Mouse (Mus musculus) megakaryocyte, embryonic 14.5 days (primary cell): Measurements from ENCODE around the gene Spg11. TPM values are rescaled to one million over a fixed set of nuclear protein-coding genes. Genes with fewer than 3 reads are reported as not detected.

ENCODE experiments used
- H3K27me3 ChIP-seq: replicated peaks from 2 replicates; pipeline ENCODE3; 2012; ENCODE audit warnings: inconsistent platforms
- H3K36me3 ChIP-seq: replicated peaks from 2 replicates; pipeline ENCODE3; 2012; ENCODE audit warnings: low read length, inconsistent platforms, mixed read lengths
- H3K4me1 ChIP-seq: 2 replicates; pipeline ENCODE4 v1.6.1; 2012; ENCODE audit warnings: inconsistent platforms
- H3K4me3 ChIP-seq: replicated peaks from 2 replicates; pipeline ENCODE3; 2012; ENCODE audit warnings: moderate library complexity, mild to moderate bottlenecking, inconsistent platforms
- H3K9me3 ChIP-seq: 2 replicates; pipeline ENCODE4 v1.6.1; 2012; ENCODE audit warnings: inconsistent platforms
- FLI1 ChIP-seq: IDR thresholded peaks from 2 replicates; pipeline ENCODE4 v1.6.1; 2012; ENCODE audit warnings: low read length, inconsistent platforms, mixed read lengths
- GATA1 ChIP-seq: IDR thresholded peaks from 3 replicates; pipeline ENCODE4 v1.6.1; 2012; ENCODE audit warnings: mixed read lengths, low read length, inconsistent platforms, borderline replicate concordance
- polyA plus RNA-seq: library from polyadenylated mRNA; stranded (reverse); fragments of >175 nt; gene quantifications from 2 replicates; pipeline ENCODE4 v1.2.3, GENCODE M21; 2012; ENCODE audit warnings: low replicate concordance; ENCODE audit not compliant: insufficient read depth

Gene Spg11
- polyA plus RNA-seq, 1 experiment: 0.51 TPM

DNA sequence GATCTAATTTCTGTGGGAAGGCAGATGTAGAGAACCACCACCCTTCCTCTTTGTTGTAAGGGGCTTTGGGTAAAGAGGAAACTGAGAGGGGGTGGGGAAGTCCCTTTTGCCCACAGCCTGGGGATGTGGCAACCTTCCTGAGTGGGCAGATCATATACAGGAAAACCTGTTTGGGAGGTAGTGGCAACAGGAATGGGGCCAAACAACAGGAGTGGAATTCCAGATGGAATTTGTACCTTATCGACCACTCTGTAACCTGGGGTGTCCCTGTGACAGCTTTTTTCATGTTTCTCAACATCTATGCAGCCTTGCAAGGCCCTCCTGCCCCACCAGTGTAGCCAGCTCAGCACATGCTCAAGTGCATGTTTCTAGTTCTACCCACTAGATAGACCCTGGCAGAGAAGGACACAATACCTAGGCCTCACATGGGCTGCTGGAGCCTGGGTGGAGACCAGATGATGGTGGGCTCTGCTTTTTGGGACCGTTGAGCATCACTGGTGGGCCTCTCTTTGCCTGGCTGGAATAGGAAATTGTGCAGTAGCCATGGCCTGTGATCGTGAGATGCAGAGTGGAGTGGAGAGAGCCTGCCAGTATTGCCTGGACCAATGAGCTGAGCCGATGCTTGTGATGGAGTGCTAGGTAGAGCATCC, 38.0 kb upstream of the Spg11 start:
- Histone ChIP-seq H3K36me3 (peaks cover 49% of the 10 kb centered on the region), H3K27me3 (no peaks in the 10 kb centered on the region), H3K4me1 (peaks cover 41% of the 10 kb centered on the region), H3K4me3 (no peak overlapping the region), H3K9me3 (no peaks in the 10 kb centered on the region)
- TF ChIP-seq GATA1: no peak
- TF ChIP-seq FLI1: no peak

- Histone ChIP-seq H3K9me3 (no peaks in the 10 kb centered on the region), H3K4me3 (no peak overlapping the region), H3K4me1 (peaks cover 45% of the 10 kb centered on the region), H3K27me3 (no peaks in the 10 kb centered on the region), H3K36me3 (peaks cover 57% of the 10 kb centered on the region)
- TF ChIP-seq GATA1: no peak
- TF ChIP-seq FLI1: no peak
Measured at GRCm38 (mm10) chr2:122155292-122155691, 37.1 kb upstream of the Spg11 start.

DNA sequence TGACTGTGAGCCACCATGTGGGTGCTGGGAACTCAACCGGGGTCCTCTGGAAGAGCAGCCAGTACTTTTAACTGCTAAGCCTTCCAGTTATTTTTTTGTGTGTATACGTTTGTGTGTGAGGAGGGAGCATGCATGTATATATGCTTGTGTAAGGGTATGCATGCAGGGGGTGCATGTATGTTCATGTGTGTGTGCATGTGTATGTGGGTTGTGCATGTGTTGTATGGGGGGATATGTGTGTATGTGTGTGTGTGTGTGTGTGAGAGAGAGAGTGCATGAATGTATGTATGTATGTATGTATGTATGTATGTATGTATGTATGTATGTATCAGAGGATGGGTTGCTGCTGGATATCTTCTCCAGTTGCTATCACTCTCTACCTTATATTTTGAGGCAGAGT, 36.3 kb upstream of the Spg11 start:
- Histone ChIP-seq H3K9me3 (no peaks in the 10 kb centered on the region), H3K27me3 (no peaks in the 10 kb centered on the region), H3K4me1 (peaks cover 50% of the 10 kb centered on the region), H3K4me3 (no peak overlapping the region), H3K36me3 (peaks cover 63% of the 10 kb centered on the region)
- no peak for TF ChIP-seq FLI1
- no peak for TF ChIP-seq GATA1

DNA sequence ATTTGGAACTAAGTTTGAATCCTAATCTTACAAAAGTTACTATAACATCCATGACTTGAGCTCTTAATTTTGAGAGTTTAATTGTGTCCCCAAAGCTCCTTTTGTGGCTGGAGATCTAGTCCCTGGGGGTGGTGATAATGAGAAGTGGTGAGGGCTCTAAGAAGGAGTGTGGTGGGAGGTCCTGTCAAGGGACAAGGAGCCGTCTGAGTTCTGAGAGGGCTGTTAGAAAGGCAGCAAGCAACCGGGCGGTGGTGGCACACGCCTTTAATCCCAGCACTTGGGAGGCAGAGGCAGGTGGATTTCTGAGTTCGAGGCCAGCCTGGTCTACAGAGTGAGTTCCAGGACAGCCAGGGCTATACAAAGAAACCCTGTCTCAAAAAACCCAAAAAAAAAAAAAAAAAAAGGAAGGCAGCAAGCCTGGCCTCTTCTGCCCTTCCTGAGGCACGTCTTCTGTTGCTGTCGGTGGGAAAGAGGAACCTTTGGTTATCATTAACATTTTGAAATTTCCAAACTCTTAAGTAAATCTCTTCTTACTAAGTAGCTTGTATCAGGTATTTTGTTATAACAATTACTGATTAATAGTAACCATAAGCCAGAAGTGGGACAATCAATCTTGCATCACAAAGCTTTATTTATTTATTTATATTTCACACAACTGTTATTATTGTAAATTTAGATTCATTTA, 35.6 kb upstream of the Spg11 start:
- Histone ChIP-seq H3K4me1 (peaks cover 57% of the 10 kb centered on the region), H3K9me3 (no peaks in the 10 kb centered on the region), H3K4me3 (no peak overlapping the region), H3K27me3 (no peaks in the 10 kb centered on the region), H3K36me3 (peaks cover 63% of the 10 kb centered on the region)
- TF ChIP-seq GATA1 (no peak), FLI1 (no peak)

GRCm38 (mm10) chr2:122152850-122153249, 34.7 kb upstream of the Spg11 start:
- TF ChIP-seq FLI1 (no peak), GATA1 (no peak)
- peaks cover 63% of the 10 kb centered on the region for H3K36me3 ChIP-seq
- no peaks in the 10 kb centered on the region for H3K9me3 ChIP-seq
- peaks cover 60% of the 10 kb centered on the region for H3K4me1 ChIP-seq
- H3K27me3 ChIP-seq: no peaks in the 10 kb centered on the region
- no peak overlapping the region for H3K4me3 ChIP-seq

DNA sequence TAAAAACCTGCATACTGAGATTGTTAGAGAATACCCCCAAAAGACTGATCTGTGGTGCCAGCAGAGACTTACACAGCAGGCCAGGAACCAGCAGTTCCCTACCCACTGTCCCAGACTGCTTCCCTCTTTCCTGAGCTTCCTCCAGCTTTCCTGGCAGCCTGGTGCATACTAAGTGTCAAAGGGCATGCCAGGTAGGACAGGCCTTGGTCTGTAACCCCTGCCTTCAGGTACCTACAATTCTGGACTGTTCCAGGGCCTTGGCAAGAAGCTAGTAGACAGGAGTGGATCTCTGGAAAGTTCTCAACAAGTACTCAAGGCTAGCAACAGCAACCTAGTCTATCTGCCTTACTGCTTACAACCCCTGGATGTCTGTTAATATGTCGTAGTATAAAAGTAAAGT, 33.0 kb upstream of the Spg11 start:
- H3K4me1 ChIP-seq: peaks cover 64% of the 10 kb centered on the region
- H3K27me3 ChIP-seq: no peaks in the 10 kb centered on the region
- H3K36me3 ChIP-seq: peaks cover 61% of the 10 kb centered on the region
- H3K4me3 ChIP-seq: peak overlapping the region; percentile 57
- no peaks in the 10 kb centered on the region for H3K9me3 ChIP-seq
- TF ChIP-seq FLI1 (no peak), GATA1 (no peak)

- peaks cover 56% of the 10 kb centered on the region for H3K4me1 ChIP-seq
- no peaks in the 10 kb centered on the region for H3K27me3 ChIP-seq
- H3K4me3 ChIP-seq: peak overlapping the region; percentile 95
- no peak for TF ChIP-seq GATA1
- no peak for TF ChIP-seq FLI1
- peaks cover 48% of the 10 kb centered on the region for H3K36me3 ChIP-seq
- no peaks in the 10 kb centered on the region for H3K9me3 ChIP-seq
Measured at GRCm38 (mm10) chr2:122149716-122150115, 31.5 kb upstream of the Spg11 start.

DNA sequence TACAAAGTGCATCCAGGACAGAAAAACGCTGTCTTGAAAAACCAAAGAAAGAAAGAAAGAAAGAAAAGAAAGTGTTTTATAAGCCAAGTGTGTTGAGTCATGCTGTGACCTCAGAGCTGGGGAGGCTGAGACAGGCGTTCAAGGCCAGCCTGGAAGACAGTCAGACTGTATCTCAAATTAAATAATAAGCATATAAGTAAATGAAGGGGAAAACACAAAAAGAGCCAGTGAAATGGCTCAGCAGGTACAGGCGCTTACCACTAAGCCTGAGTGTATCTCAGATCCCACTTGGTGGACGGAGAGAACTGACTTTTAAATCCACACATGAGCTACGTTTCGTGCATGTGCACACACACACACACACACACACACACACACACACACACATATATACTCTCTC, 31.1 kb upstream of the Spg11 start:
- TF ChIP-seq GATA1 (no peak), FLI1 (no peak)
- peak overlapping the region; percentile 95 for H3K4me3 ChIP-seq
- peaks cover 44% of the 10 kb centered on the region for H3K36me3 ChIP-seq
- no peaks in the 10 kb centered on the region for H3K27me3 ChIP-seq
- peaks cover 56% of the 10 kb centered on the region for H3K4me1 ChIP-seq
- H3K9me3 ChIP-seq: no peaks in the 10 kb centered on the region

DNA sequence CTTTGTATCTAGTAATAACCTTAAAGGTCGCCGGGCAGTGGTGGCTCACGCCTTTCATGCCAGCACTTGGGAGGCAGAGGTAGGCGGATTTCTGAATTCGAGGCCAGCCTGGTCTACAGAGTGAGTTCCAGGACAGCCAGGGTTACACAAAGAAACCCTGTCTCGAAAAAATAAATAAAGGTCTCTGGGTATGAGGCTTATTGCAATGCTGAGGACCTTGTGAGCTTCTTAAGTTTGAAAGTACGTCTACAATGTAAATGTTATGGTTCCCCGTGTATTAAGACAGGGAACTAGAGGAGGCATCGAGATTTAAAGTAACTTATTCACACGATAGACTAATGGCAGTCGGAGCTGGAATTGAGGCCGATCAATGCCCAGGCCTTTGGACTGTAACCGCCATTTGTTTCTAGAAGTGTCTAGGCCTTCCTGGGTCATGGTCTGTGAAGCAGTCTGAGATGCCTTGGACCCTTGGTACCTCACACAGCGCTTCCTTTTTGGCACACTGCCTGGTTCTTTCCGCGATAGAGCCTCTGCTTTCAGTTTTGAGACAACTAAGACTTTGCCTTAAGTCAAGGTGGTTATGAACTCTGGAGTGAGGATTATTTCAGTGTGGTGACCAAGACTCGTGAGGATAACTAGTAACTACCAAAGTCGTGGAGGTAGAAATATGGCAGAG, 30.2 kb upstream of the Spg11 start:
- no peaks in the 10 kb centered on the region for H3K9me3 ChIP-seq
- TF ChIP-seq GATA1 (no peak), FLI1 (no peak)
- peaks cover 37% of the 10 kb centered on the region for H3K36me3 ChIP-seq
- H3K27me3 ChIP-seq: no peaks in the 10 kb centered on the region
- peaks cover 55% of the 10 kb centered on the region for H3K4me1 ChIP-seq
- peak overlapping the region; percentile 95 for H3K4me3 ChIP-seq
